10 mouse cellular contexts compared by ENCODE assay signal in the genomic region with DNA sequence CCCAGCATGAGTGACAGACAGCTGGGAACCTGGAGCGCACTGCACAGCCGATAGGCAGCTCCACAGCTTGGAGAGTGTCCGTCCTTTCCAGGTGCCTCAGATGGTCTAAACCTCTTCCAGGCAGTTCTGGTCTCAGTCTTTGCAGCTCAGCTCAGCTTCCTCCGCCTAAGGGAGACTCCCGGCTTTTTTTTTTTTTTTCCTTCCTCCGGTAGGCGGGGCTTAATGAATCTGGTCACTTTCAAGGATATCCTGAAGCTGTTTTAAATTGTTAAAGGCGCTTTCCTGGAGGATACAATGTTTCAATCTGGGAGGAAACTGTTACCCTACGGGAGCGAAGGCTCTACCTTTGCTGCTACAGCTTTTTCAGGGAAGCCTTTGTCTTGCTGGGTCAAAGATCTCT. TPM values are rescaled to one million over a fixed set of nuclear protein-coding genes. Genes with fewer than 3 reads are reported as not detected.
DNase-seq lines count a peak whose midpoint lies in the region; ATAC-seq lines count a peak whose summit lies in the region.
"Had no signal": no experiment of that assay in that cellular context is flagged by ENCODE, and none has a peak within 500 bp of the region (broad histone marks: within the 10 kb centered on the region; RNA-seq: fewer than 3 reads in every experiment).

No protein-coding gene starts in this region.

- no peak for DNase-seq in lung, postnatal 36 days
- DNase-seq in embryonic facial prominence, embryonic 10.5 days (ENCODE audit: low spot score) = peak; percentile 29
- DNase-seq in thymus, postnatal 4 days = no peak
- no peak for DNase-seq in spleen, adult 18-20 months
- DNase-seq: gastrocnemius, postnatal 14 days; right cerebral cortex, postnatal 14 days had no signal

- H3K4me1 ChIP-seq in lung, embryonic 15.5 days = peaks cover 18% of the 10 kb centered on the region
- H3K4me1 ChIP-seq in embryonic facial prominence, embryonic 10.5 days = peaks cover 9% of the 10 kb centered on the region
- H3K4me1 ChIP-seq in heart, embryonic 15.5 days (replicated peaks) = peaks cover 9% of the 10 kb centered on the region
- no peaks in the 10 kb centered on the region; the same call in 1 of the 2 replicates for H3K4me1 ChIP-seq in stomach, embryonic 15.5 days

- peak; percentile 55 for ATAC-seq in lung, embryonic 15.5 days (ENCODE audit: borderline replicate concordance, extremely low read depth, low FRiP score, low TSS enrichment)
- ATAC-seq in heart, embryonic 15.5 days (replicated peaks; ENCODE audit: insufficient number of reproducible peaks, insufficient read depth, low FRiP score, low read depth) = peak; percentile 60
- ATAC-seq in stomach, embryonic 15.5 days (ENCODE audit: insufficient read depth, low FRiP score, low read depth) = 0 out of 2 replicates have a peak, but pooled peaks have one; percentile 8

- H3K36me3 ChIP-seq in lung, embryonic 15.5 days = no peaks in the 10 kb centered on the region
- H3K36me3 ChIP-seq in embryonic facial prominence, embryonic 10.5 days (replicated peaks) = no peaks in the 10 kb centered on the region
- H3K36me3 ChIP-seq in heart, embryonic 15.5 days = no peaks in the 10 kb centered on the region
- H3K36me3 ChIP-seq in stomach, embryonic 15.5 days = no peaks in the 10 kb centered on the region

- H3K9me3 ChIP-seq in lung, embryonic 15.5 days = no peaks in the 10 kb centered on the region
- no peaks in the 10 kb centered on the region for H3K9me3 ChIP-seq in embryonic facial prominence, embryonic 10.5 days
- no peaks in the 10 kb centered on the region for H3K9me3 ChIP-seq in heart, embryonic 15.5 days (replicated peaks)
- no peaks in the 10 kb centered on the region for H3K9me3 ChIP-seq in stomach, embryonic 15.5 days

- no peak overlapping the region for H3K9ac ChIP-seq in lung, embryonic 15.5 days
- no peak overlapping the region for H3K9ac ChIP-seq in heart, embryonic 15.5 days
- H3K9ac ChIP-seq in stomach, embryonic 15.5 days = no peak overlapping the region
- H3K9ac ChIP-seq: liver, embryonic 14.5 days had no signal

- WGBS in lung, embryonic 15.5 days = 41% methylated on average over 10 of the region's 10 CpGs
- WGBS in embryonic facial prominence, embryonic 10.5 days = 19% methylated on average over 10 of the region's 10 CpGs
- WGBS in heart, embryonic 15.5 days = 27% methylated on average over 10 of the region's 10 CpGs
- WGBS in stomach, embryonic 15.5 days = 29% methylated on average over 10 of the region's 10 CpGs

- H3K27me3 ChIP-seq in lung, embryonic 15.5 days = no peaks in the 10 kb centered on the region
- H3K27me3 ChIP-seq in embryonic facial prominence, embryonic 10.5 days (replicated peaks; ENCODE audit: low read depth, poor library complexity, severe bottlenecking) = no peaks in the 10 kb centered on the region
- no peaks in the 10 kb centered on the region for H3K27me3 ChIP-seq in heart, embryonic 15.5 days
- H3K27me3 ChIP-seq in stomach, embryonic 15.5 days (replicated peaks) = no peaks in the 10 kb centered on the region

- peak overlapping the region; percentile 67 for H3K27ac ChIP-seq in lung, embryonic 15.5 days
- H3K27ac ChIP-seq in embryonic facial prominence, embryonic 10.5 days (replicated peaks) = peak overlapping the region; percentile 75
- H3K27ac ChIP-seq in heart, embryonic 15.5 days = peak overlapping the region; percentile 74
- H3K27ac ChIP-seq in stomach, embryonic 15.5 days = no peak overlapping the region
- H3K27ac ChIP-seq: liver, embryonic 14.5 days had no signal

- H3K4me3 ChIP-seq in lung, embryonic 15.5 days = no peak overlapping the region
- no peak overlapping the region for H3K4me3 ChIP-seq in embryonic facial prominence, embryonic 10.5 days
- no peak overlapping the region for H3K4me3 ChIP-seq in heart, embryonic 15.5 days
- H3K4me3 ChIP-seq in stomach, embryonic 15.5 days (replicated peaks) = no peak overlapping the region

- 0 out of 2 replicates have a peak overlapping the region, but pooled peaks have one; percentile 4 for H3K4me2 ChIP-seq in lung, embryonic 15.5 days
- H3K4me2 ChIP-seq in heart, embryonic 15.5 days = no peak overlapping the region; the same call in 1 of the 2 replicates
- H3K4me2 ChIP-seq in stomach, embryonic 15.5 days = peak overlapping the region; percentile 19; the same call in 1 of the 2 replicates

RNA-seq across cellular contexts. Expression of gene Aplp2, which starts 9.6 kb away (rescaled TPM):
- polyA plus RNA-seq in lung, embryonic 15.5 days (2015; fragmentation: Nextera tagmentation; extraction: Ambion mirVana) = 446 and 476 TPM in 2 replicates
- polyA plus RNA-seq in embryonic facial prominence, embryonic 10.5 days (2016; fragmentation: Nextera tagmentation; extraction: Ambion mirVana) = 201 and 228 TPM in 2 replicates
- 327 and 380 TPM in 2 replicates for polyA plus RNA-seq in heart, embryonic 15.5 days (2015; fragmentation: Nextera tagmentation; extraction: Ambion mirVana)
- 279 and 284 TPM in 2 replicates for polyA plus RNA-seq in stomach, embryonic 15.5 days (2015; fragmentation: Nextera tagmentation; extraction: Ambion mirVana)

RNA-seq across cellular contexts. Expression of gene Prdm10, which starts 59.2 kb away (rescaled TPM):
- polyA plus RNA-seq in lung, embryonic 15.5 days (2015; fragmentation: Nextera tagmentation; extraction: Ambion mirVana) = 3.9 and 4.6 TPM in 2 replicates
- 8.1 and 8.3 TPM in 2 replicates for polyA plus RNA-seq in embryonic facial prominence, embryonic 10.5 days (2016; fragmentation: Nextera tagmentation; extraction: Ambion mirVana)
- 3.2 and 4.2 TPM in 2 replicates for polyA plus RNA-seq in heart, embryonic 15.5 days (2015; fragmentation: Nextera tagmentation; extraction: Ambion mirVana)
- polyA plus RNA-seq in stomach, embryonic 15.5 days (2015; fragmentation: Nextera tagmentation; extraction: Ambion mirVana) = 4.2 and 5.1 TPM in 2 replicates

Comparison
In these comparisons a context has a peak if more than half of its experiments do, and no peak if none do; other contexts are left out.
1. ATAC-seq: peak in every context shown above with its lines; median percentile 60 in heart, embryonic 15.5 days; 55 in lung, embryonic 15.5 days; 8 in stomach, embryonic 15.5 days.